Mouse (Mus musculus) liver, postnatal 0 days (tissue): ENCODE measurements around the gene Htra1.

ENCODE experiments used
- CTCF ChIP-seq: sonication (generic); IDR thresholded peaks from 2 replicates; pipeline ENCODE4 v1.5.1; 2016; ENCODE audit warnings: antibody characterized with exemption, low read depth
- EP300 ChIP-seq: IDR thresholded peaks from 2 replicates; pipeline ENCODE4 v1.6.1; 2016; ENCODE audit warnings: antibody characterized with exemption, low read depth, mild to moderate bottlenecking

DNA sequence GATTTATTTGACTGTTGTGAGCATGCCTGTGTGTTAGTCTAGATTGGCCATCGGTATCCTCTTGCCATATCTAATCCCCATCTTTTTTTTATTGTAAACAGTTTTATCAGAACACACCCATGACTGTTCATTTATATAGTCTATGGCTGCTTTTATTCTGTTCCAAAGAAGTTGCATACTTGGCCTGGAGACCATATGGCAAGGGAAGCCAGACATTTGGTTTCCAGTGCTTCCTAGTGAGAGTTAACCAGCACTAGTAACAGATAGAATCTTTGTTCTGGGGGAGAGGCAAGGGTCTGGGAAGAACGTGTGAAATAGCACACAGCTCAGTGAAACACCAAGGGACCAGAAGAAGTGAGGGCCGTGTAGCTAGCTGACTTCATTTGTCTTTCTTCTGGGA is 33.6 kb downstream of the Htra1 start:
- TF ChIP-seq CTCF, result no peak
- no peak for TF ChIP-seq EP300
